Mouse (Mus musculus) frontal cortex, postnatal 36 days (tissue): ENCODE results near the gene Zdhhc19.

Experiments used
- DNase-seq, 2 experiments: peaks; one replicate each; pipeline ENCODE4 v3.0.0; 2022; ENCODE audit warnings: low spot score in 2 of 2

Gene Zdhhc19

DNA sequence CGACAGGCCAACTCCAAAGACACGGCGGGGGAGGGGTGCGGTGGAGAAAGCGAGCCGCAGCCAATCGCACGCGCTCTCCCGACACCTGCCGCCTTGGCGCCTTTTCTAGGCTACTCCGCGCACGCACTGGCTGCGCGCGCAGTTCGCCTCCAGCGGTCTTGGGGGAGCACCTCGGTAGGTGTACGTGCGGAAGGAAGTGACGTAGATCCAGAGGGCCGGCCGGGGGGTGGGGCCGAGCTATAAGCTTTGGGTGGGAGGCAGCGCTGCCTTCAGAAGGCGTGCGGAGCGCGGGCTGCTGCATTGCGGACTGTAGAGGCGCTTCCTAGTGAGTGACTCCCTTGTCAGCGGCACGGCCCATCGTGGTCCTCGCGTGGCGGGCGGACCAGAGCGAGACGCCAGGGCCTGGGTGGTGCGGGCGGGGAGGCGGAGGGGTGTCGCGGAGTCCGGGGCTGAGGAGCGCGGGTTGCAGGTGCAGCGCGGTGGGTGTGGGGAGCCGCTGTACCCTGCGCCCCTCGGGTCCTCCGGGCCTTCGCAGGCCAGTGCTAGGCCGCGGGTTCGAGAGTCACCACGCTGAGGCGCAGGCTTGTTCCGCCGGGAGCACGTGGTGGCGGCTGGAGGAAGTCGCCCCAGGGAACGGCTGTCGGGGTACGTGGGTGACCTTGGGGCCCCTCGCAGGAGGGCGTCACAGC, 112.8 kb downstream of the Zdhhc19 start, which contains the start of gene Tfrc:
Gene Tfrc (plus strand): TSS at position 209 of the 689 bp plus-strand sequence.
- peak; percentile 96 for DNase-seq

GRCm38 (mm10) chr16:32609401-32609779, 113.3 kb downstream of the Zdhhc19 start:
- DNase-seq: peak in 1 of 2 experiments; percentile 19

DNA sequence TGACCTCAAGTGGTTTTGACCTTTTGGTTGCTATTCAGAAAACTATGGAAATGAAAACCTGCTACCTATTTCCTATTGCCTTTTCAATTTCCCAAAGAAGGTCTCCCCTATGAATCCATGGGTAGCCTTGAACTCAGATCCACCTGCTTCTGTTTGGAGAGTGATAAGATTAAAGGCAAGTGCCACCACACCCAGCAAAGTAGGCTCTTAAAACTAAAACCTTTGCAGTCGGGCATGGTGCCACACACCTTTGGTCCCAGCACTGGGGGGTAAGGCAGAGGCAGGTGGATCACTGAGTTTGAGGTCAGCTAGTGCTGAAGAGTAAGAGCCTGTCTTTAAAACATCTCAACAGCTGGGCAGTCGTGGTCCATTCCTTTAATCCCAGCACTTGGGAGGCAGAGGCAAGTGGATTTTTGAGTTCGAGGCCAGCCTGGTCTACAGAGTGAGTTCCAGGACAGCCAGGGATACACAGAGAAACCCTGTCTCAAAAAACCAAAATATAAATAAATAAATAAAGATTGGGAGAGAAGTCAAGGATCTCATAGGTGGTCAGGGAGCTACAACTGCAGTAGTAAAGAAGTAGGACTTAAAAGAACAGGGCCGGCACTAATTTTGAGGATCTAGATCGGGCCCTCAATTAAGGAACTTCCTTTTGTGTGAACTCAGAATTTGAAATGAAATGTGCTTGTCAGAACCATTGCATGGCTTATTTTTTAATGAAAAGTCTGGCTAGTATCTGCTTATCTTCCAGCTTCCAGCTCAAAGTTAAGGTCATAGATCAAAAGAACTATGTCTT, 114.6 kb downstream of the Zdhhc19 start:
- DNase-seq: no peak
